Mouse (Mus musculus) neural tube, embryonic 12.5 days (tissue): ENCODE measurements at regions not wholly inside any gene's neighbourhood (a gene's known extent, or its start where the extent isn't known, plus 50 kb on each side); places are given as distances from the start of the nearest gene placed in this dataset.

ENCODE experiments used
- ATAC-seq: fragments of 200-750 bp; cut with Nextera tagmentation; 2 replicates; pipeline ENCODE4 v1.8.0; 2017; ENCODE audit warnings: low read depth, mild to moderate bottlenecking, moderate TSS enrichment, moderate library complexity; ENCODE audit not compliant: low FRiP score
- H3K27ac ChIP-seq: fragments of 300-500 bp; sonication (generic); 2 replicates; pipeline ENCODE4 v1.5.1; 2016
- H3K27me3 ChIP-seq: fragments of 300-500 bp; sonication (generic); replicated peaks from 2 replicates; pipeline ENCODE4 v1.6.1; 2016; ENCODE audit warnings: mild to moderate bottlenecking
- H3K36me3 ChIP-seq: fragments of 300-500 bp; sonication (generic); 2 replicates; pipeline ENCODE4 v1.6.1; 2016; ENCODE audit warnings: mild to moderate bottlenecking
- H3K4me1 ChIP-seq: fragments of 300-500 bp; sonication (generic); 2 replicates; pipeline ENCODE4 v1.6.1; 2016
- H3K4me2 ChIP-seq: fragments of 300-500 bp; sonication (generic); replicated peaks from 2 replicates; pipeline ENCODE4 v1.6.1; 2016; ENCODE audit warnings: mild to moderate bottlenecking
- H3K4me3 ChIP-seq: fragments of 300-500 bp; sonication (generic); 2 replicates; pipeline ENCODE4 v1.5.1; 2016
- H3K9ac ChIP-seq: fragments of 300-500 bp; sonication (generic); 2 replicates; pipeline ENCODE4 v1.6.1; 2016; ENCODE audit warnings: mild to moderate bottlenecking
- H3K9me3 ChIP-seq: fragments of 300-500 bp; sonication (generic); 2 replicates; pipeline ENCODE4 v1.6.1; 2016; ENCODE audit warnings: mild to moderate bottlenecking
- WGBS: fragments of 180-500 bp; shearing (Covaris S2); methylation state at CpG from one replicate; pipeline ENCODE4 v1.1.7; 2016; 5-methylcytosine and 5-hydroxymethylcytosine counted together

DNA sequence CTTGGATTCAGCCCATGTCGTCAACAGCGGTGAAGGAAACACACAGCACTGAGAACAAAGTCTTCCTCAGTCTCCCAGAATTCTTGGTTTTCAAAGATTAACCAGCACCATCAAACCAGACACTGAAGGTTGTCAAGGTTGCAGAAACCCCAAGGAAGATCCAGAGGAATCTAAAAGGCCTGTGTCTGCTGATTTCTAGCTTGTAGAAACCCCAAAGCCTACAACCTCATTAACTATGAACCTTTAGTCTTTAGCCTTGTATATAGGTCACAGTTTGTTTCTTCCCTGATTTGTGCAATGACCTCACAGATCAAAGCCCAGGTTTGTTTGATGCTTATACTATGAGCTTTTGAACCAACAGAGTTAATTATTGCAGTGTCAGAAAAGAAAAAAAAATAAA, 497.1 kb upstream of the Tnp1 start:
- H3K27ac ChIP-seq: no peak overlapping the region
- H3K36me3 ChIP-seq: no peaks in the 10 kb centered on the region
- 93% methylated on average over 2 of the region's 2 CpGs for WGBS
- H3K4me3 ChIP-seq: no peak overlapping the region
- no peak for ATAC-seq
- no peaks in the 10 kb centered on the region for H3K27me3 ChIP-seq
- H3K4me2 ChIP-seq: no peak overlapping the region
- no peak overlapping the region for H3K9ac ChIP-seq
- H3K4me1 ChIP-seq: no peaks in the 10 kb centered on the region
- no peaks in the 10 kb centered on the region for H3K9me3 ChIP-seq

DNA sequence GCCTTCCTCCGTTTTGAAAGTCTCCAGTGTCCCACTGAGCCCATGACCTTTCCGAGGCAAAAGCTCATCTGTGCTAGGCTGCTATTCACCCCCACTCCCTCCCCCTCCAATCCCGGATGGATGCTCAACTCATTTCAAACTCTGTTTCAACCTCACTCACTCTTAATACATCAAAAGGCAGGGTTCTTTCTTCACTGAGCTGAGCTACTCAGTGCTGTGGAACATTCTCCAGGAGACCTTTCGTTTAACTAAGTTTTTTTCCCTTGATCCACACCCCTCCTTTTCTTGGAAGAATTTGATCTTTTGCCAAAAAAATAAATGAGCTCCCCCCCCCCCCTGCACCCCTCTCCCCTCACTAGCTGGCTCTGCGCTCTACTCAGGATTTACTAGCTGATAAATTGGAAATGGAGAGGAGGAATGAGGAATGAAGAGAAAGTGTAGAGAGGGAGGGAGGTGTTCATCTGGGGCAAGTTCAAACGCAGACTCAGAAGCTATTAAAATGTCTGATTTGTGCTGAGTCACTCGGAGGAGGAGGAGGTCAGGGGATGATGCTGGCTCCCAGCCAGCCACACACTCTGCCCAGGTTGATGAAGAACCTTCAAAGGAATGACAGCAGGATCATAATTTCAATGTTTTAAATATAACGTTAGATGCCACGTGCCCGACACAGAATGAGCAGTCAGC, 491.5 kb upstream of the Tnp1 start:
- Histone ChIP-seq H3K4me1 (no peaks in the 10 kb centered on the region), H3K9ac (no peak overlapping the region), H3K36me3 (no peaks in the 10 kb centered on the region), H3K4me2 (no peak overlapping the region), H3K27me3 (no peaks in the 10 kb centered on the region), H3K4me3 (no peak overlapping the region), H3K9me3 (no peaks in the 10 kb centered on the region), H3K27ac (no peak overlapping the region)
- 70% methylated on average over 10 of the region's 10 CpGs for WGBS
- ATAC-seq: no peak

DNA sequence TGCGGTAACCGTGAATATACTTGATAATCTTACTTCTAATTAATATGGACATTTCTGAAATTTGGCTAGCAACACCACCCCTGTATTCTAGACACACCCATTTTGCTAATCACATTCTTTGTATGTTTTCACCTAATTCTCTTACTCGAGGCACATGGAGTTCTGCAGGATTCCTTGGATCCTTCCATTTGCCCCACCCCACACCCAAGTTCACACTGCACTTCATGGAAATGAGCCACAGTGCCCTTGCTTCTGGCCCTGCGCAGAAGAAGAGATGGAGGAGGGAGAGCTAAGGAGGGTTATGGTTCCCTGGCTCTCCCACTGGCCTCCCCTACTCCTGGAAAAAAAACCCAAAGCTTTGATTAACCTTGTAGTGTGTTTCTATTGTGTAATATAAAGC, 487.9 kb upstream of the Tnp1 start:
- no peak overlapping the region for H3K27ac ChIP-seq
- H3K4me3 ChIP-seq: no peak overlapping the region
- no peaks in the 10 kb centered on the region for H3K9me3 ChIP-seq
- H3K4me1 ChIP-seq: no peaks in the 10 kb centered on the region
- H3K27me3 ChIP-seq: no peaks in the 10 kb centered on the region
- no peak overlapping the region for H3K4me2 ChIP-seq
- H3K9ac ChIP-seq: no peak overlapping the region
- ATAC-seq: no peak
- WGBS: 87% methylated on average over 4 of the region's 4 CpGs
- no peaks in the 10 kb centered on the region for H3K36me3 ChIP-seq

DNA sequence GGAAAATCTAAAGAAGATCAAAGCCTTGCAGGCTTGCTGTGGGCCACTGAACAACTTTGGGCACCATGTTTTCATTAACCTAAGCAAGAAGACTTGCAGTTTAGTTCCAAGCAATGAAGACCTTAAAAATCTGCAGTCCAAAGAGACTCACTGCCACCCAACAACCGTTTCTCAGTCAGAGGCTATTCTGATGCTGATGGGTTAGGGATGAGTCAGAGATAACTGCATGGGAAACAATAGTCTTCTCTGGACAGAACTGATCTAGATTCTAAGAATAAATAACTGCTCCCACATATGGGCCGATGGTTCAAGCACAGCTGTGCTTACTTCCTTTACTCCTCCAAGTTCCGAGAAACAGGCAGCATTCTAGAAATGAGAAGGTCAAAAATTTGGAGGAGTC, 485.0 kb upstream of the Tnp1 start:
- Histone ChIP-seq H3K4me2 (no peak overlapping the region), H3K27me3 (no peaks in the 10 kb centered on the region), H3K9ac (no peak overlapping the region), H3K27ac (no peak overlapping the region), H3K4me1 (no peaks in the 10 kb centered on the region), H3K9me3 (no peaks in the 10 kb centered on the region), H3K4me3 (no peak overlapping the region), H3K36me3 (no peaks in the 10 kb centered on the region)
- no peak for ATAC-seq
- WGBS: 72% methylated on average over 3 of the region's 3 CpGs

DNA sequence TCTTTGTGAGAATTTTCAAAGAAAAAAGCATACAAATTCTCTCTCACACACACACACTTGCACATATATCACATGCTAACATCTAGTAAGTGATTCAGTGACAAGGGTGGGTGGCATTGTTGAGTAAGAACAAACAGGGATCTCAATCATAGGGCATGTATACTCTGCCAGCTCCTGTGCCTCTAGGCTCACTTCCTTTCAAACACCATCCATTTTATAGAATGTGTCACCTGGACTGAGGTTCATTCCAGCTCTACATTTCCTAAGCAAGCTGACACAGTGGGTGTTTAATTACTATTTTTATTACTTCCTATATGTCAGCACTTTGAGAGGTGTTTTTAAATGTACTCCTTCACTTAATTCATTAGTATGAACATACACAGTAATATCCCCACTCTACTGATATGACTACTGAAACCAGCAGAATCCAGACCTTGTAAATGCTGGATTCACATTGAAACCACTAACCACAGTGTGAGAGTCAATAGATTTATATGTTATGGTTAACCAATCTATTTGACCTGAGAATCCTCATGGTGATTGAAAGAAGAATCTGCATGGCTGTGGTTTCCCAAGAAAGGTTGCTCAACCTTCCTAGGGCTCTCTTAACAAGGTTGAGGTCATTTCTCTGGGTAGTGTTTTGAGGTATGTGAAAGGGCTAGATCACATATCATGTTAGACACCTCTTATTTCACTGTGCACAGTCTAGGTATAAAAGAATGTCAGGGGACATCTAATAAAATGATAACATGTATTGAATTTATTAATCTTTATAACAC, 480.5 kb upstream of the Tnp1 start:
- Histone ChIP-seq H3K27me3 (no peaks in the 10 kb centered on the region), H3K4me1 (no peaks in the 10 kb centered on the region), H3K36me3 (no peaks in the 10 kb centered on the region), H3K9me3 (no peaks in the 10 kb centered on the region), H3K4me3 (no peak overlapping the region), H3K9ac (no peak overlapping the region), H3K27ac (no peak overlapping the region), H3K4me2 (no peak overlapping the region)
- ATAC-seq: no peak

DNA sequence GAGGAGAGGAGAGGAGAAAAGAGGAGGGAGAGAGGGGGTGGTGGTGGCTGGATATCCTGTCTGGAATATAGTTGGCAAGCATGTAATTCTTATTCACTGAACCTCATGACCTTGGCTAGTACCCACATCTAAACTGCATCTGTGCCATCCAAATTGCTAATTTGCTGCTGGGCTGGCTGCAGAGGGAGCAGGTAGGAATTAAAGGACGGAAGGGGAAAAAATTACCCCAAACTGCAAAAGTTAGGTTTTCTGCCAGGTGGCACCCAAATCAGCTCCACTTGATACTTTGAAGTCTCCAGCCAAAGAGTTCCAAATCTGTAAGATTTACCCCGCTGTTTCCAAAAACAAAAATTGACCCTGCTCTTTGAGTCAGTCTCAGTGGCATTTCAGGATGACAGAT, 466.2 kb upstream of the Tnp1 start:
- no peaks in the 10 kb centered on the region for H3K9me3 ChIP-seq
- 72% methylated on average over 2 of the region's 2 CpGs for WGBS
- no peak overlapping the region for H3K4me3 ChIP-seq
- no peak overlapping the region for H3K9ac ChIP-seq
- H3K36me3 ChIP-seq: no peaks in the 10 kb centered on the region
- no peaks in the 10 kb centered on the region for H3K4me1 ChIP-seq
- H3K27me3 ChIP-seq: no peaks in the 10 kb centered on the region
- H3K27ac ChIP-seq: no peak overlapping the region
- no peak for ATAC-seq
- H3K4me2 ChIP-seq: no peak overlapping the region

DNA sequence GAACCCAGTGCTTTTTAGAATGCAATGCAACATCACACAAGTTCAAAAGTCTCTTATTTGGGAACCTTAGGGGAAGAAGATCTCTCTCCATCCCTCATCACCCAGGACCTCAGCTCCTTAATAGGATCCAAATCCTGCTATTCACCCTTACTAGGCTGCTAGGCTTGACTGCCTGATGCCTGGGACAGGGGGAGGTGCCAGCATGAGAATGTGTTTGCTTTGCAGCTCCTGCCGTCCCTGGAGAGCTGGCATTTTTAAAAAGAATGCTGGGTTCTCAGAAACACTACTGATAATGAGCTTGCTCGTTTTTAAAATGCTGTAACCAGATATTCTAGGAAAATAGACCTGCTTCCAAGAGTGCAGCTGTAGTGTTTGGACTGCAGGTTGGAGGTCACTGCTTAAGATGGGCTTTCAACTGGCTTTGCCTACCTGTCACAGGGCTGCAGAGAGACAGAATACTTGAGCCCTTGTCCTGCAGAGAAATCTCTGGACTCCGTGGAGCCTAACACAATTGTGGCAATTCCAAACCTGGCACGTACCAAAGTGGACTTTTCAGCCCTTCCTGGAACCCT, 463.7 kb upstream of the Tnp1 start:
- Histone ChIP-seq H3K9ac (no peak overlapping the region), H3K4me3 (no peak overlapping the region), H3K4me2 (no peak overlapping the region), H3K4me1 (no peaks in the 10 kb centered on the region), H3K27me3 (no peaks in the 10 kb centered on the region), H3K27ac (no peak overlapping the region), H3K9me3 (no peaks in the 10 kb centered on the region), H3K36me3 (no peaks in the 10 kb centered on the region)
- no peak for ATAC-seq
- 71% methylated on average over 4 of the region's 4 CpGs for WGBS

DNA sequence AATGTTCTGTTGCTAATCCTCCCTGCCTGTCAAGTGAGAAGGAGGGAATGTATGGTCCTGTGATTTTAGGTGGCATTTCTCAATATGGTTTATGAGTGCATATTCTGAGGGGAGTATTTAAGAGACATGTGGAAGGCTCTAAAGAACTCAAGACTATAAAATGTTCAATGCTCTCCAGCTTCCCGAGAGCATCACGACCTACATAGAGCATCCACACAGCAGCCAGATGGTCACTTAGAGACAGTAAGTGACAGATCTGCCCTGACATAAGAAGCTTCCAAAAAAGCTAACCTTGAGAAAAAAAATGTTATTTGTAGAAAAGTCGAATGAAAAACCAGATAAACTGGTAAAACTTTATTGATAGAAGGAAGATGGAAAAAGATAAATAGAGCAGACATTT, 444.9 kb upstream of the Tnp1 start:
- no peak overlapping the region for H3K4me2 ChIP-seq
- H3K9me3 ChIP-seq: no peaks in the 10 kb centered on the region
- H3K27ac ChIP-seq: no peak overlapping the region
- no peaks in the 10 kb centered on the region for H3K27me3 ChIP-seq
- H3K36me3 ChIP-seq: no peaks in the 10 kb centered on the region
- no peak overlapping the region for H3K4me3 ChIP-seq
- ATAC-seq: no peak
- H3K9ac ChIP-seq: no peak overlapping the region
- WGBS: 70% methylated on average over 3 of the region's 3 CpGs
- H3K4me1 ChIP-seq: 0 out of 2 replicates have a peak, but pooled peaks cover 6% of the 10 kb centered on the region

DNA sequence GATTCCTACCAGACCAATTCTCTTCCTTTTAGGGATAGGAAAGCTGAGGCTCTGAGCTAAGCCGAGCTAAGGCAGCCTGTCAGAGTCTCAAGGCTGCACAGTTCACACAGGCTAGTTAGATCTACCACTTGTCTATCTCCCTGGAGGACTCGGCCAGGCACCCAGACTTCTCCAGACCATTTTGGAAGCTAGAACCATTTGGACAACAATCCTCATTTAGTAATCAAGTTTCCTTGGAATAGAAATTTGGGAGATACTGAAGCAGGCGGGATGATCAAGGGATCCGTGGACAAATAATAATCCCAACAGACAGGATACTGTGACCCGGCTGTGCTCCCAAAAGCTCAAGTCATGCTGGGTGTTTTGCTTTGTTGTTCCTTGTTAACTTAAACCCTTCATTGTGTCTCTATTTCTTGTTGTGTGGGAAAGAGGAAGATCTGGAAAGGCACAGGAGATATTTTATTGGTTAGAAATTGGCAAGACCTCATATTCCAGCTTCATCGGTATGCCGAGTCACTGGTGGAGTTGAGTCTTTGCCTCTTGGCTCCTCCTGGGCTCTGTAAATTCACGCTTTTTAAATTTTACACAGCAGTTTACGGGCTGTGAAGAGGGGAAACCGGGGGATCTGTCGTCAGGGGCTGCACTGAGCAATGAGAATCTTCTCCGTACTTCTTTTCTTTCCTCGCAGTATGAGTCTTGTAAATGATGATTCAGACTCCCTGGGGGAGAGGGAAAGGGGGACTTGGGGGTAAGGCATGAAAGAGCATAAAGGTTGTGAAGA, 444.2 kb upstream of the Tnp1 start:
- 51% methylated on average over 13 of the region's 13 CpGs for WGBS
- H3K4me3 ChIP-seq: no peak overlapping the region
- 0 out of 2 replicates have a peak, but pooled peaks cover 6% of the 10 kb centered on the region for H3K4me1 ChIP-seq
- ATAC-seq: no peak
- H3K4me2 ChIP-seq: no peak overlapping the region
- H3K9ac ChIP-seq: no peak overlapping the region
- no peaks in the 10 kb centered on the region for H3K27me3 ChIP-seq
- H3K27ac ChIP-seq: no peak overlapping the region
- H3K9me3 ChIP-seq: no peaks in the 10 kb centered on the region
- H3K36me3 ChIP-seq: no peaks in the 10 kb centered on the region

DNA sequence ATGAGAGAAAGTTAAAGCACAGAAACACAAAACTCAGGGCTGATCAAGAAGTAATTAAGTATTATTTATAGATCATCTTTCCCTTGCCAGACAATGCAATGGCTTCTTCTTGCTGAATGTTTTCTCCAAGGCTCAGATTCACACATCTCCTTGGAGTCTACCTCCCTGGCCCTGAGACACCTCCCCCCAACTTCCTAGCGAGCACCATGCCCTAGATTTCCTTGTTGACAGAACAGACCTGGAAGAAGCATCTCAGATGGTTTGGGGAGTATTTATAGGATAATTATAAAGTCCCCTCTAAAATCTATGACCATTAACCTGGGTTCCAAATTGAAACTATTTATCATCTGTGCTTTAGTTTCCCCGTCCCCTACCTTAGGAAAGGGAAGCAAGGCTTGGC, 441.6 kb upstream of the Tnp1 start:
- Histone ChIP-seq H3K4me2 (no peak overlapping the region), H3K27me3 (no peaks in the 10 kb centered on the region), H3K9ac (no peak overlapping the region), H3K36me3 (no peaks in the 10 kb centered on the region), H3K4me3 (no peak overlapping the region), H3K27ac (no peak overlapping the region), H3K9me3 (no peaks in the 10 kb centered on the region), H3K4me1 (0 out of 2 replicates have a peak, but pooled peaks cover 6% of the 10 kb centered on the region)
- ATAC-seq: no peak
- 76% methylated on average over 2 of the region's 2 CpGs for WGBS

DNA sequence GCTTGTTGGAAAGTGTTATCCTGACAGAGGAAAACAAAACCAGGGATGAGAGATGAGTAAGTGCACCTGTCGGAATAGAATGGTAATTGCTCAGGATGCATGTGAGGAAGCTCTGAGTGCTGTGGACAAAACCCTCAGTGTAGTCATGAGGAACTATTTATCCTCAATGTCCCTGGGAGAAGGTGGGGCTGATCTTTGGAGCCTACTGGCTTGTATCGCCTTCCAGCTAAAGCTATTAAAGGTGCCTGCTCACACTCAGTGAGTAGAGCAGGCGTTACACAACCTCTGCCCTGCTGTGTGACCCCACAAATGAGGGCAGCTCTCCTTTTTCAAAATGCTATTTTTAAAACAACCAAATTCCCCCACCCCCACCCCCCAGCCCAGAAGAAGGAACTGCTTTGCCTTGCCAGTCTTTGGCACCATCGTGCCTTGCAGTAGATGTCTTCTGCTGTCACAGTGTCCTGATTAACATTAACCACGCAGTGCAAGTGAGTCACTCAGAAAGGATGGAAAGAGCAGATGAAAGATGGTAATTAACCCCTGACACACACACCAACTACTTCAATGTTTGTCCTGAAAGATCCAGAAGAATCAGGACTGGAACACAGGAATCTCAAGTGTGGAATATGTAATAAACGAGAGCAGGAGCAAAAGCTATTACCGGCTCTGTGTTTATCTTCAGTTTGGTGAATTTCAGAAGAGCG, 440.8 kb upstream of the Tnp1 start:
- H3K4me1 ChIP-seq: 0 out of 2 replicates have a peak, but pooled peaks cover 6% of the 10 kb centered on the region
- H3K4me3 ChIP-seq: no peak overlapping the region
- no peaks in the 10 kb centered on the region for H3K36me3 ChIP-seq
- H3K4me2 ChIP-seq: no peak overlapping the region
- H3K9ac ChIP-seq: no peak overlapping the region
- no peaks in the 10 kb centered on the region for H3K9me3 ChIP-seq
- H3K27ac ChIP-seq: no peak overlapping the region
- ATAC-seq: no peak
- H3K27me3 ChIP-seq: no peaks in the 10 kb centered on the region
- 87% methylated on average over 8 of the region's 8 CpGs for WGBS
